Mouse (Mus musculus) kidney, postnatal 36 days (tissue): ENCODE measurements at regions not wholly inside any gene's neighbourhood (a gene's known extent, or its start where the extent isn't known, plus 50 kb on each side); places are given as distances from the start of the nearest gene placed in this dataset.

ENCODE experiments used
- DNase-seq, 2 experiments: peaks; one replicate each; pipeline ENCODE4 v3.0.0; 2021 to 2022; ENCODE audit warnings: mixed read lengths in 2 of 2

DNA sequence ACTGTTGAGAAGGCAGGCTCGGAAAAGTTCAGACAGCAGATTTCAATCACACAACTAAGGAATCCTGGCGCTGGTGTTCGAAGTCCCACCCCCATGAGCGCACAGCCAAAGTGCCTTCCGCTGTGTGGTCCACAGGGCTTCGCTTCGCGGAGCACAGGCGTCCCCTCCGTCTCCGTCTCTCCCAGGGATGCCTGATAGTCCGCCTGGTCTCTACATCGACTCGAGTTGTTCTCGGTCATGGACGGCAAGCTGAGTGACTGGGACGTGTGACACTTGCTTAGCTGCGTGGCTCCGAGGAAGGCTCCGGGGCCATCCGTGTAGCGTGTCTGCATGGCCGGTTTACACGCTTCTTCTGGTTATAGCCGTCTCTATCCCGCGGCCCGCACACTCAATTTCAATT is 224.0 kb downstream of the Gm26897 start:
- DNase-seq, result peak in 1 of 2 experiments; percentile 3

DNA sequence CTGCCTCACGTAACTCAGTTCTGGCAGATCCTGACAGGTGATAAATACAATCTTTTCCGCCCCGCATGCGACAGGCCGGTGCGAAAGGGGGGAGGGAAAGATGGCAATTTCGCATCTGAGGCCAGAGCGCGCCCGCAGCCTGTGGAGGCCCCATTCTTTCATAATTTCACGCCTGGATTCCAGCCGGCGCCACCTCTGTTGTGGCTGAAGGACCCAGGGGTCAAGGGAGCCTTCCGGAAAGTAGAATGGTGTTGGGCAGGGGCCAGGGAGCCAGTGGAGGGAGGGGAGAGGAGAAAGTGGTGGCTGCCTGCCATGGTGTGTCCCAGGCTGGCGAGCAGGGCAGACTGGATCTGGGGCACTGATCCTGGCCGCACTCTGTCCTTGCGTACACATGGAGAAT is 224.5 kb downstream of the Gm26897 start:
- peak; percentile 68 to 79 for DNase-seq

DNA sequence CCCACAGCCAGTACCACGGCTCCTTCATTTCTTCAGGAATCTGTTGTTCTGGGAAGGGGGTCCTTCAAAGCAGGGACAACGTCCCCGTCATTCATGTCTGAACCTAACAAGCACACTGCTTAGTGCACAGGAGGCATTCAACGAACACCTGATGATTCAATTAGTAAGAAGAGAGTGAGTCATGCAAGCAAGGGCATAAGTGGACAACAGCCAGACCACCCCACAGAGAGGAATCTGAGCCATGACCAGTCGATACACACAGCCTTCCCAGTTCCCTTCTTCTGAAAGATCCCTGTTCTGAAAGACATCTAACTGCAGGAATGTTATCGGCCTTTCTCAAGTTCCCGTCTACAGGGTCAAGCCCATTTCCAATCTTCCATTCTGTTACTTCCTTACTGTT is 231.6 kb downstream of the Gm26897 start:
- DNase-seq, result no peak

DNA sequence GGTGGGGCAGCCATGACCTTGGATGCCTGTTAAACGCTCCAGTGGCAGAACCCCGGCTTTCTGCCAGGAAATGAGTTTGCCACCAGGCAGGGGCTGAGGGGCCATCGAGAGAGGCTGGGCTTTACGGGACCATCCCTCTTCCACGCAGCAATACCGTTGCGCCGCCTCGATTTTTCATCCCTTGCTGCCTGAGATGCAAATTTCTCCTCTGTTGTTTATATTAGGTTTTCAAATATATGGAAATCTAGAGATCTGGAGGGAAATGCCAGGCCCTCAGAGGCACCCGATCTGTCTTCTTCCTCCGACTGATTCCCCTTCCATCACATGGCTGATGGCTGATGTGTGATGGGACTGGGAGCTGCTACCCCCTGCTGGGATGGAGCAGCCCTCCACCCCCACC is 234.4 kb downstream of the Gm26897 start:
- DNase-seq, result no peak

DNA sequence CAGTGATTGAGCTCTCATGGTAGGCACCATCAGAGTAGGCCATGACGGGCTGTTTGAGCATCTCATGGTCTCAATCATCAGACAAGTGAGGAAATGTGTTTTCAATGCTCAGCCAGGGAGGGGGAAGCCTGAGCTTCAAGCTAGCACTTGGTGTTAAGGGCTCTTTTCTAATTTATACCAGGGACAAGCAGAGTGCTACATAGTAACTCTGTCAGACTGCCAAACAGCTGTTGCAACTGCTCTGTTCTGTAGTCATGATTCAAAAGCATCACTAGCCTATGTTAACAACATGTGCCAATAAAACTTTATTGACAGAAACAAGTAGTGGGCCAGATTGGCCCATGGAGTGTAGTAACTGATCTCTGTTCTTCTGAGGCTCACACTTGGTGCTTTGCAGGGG is 235.0 kb downstream of the Gm26897 start:
- DNase-seq, result no peak

DNA sequence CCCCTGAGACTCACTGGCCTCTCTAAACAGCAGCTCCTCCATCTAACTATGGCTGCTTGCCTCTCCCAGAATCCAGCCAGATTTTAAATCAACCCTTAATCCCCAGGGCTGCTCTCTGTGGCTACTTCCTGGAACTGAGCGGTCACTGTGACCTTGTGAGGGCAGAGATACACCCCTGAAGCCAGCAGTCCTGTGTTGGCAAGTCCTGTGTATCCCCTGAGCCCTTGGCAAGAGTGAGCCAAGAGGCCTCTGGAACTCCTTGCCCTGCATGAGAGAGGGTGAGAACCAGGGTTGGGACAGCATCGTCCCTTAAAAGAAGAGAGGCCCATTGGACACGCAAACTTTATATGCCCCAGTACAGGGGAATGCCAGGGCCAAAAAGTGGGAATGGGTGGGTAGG is 237.5 kb downstream of the Gm26897 start:
- no peak for DNase-seq

DNA sequence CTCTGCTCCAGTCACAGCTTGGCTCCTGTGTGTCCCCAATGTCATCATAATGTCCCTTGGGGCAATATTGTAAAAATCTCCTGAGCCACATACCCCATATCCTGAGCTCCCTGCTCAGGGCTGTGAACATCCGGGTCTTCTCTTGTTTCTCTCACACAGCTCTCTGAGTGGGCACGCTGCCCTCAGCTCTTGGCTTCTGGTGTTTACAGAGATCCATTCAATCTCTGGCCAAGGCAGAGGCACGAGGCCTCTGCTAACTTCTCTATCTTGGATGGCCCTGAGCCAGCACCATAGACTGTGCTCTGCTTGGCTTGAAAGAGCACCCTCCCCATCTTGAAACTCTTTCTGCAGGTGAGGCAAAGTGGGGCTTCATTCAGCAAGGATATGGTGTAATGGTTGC is 238.2 kb downstream of the Gm26897 start:
- DNase-seq, result no peak

DNA sequence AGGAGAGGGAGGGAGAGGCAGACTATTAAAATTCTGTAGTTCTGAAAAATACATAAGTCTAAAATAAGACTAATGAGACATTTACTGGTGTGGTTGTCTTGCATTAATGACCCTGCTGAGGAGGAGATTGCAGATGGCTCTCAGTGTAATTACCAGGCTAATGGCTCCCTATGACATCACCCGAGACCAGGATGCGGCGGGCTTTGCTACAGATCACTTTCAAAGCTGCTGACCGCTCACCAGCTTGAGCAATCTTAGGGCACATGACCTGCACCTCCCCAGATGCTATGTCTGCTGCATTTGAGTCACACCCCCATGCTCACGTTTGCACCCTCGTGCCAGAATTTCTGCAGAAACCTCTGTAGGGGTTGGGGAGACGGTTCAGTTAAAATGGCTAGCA is 242.0 kb downstream of the Gm26897 start:
- no peak for DNase-seq

DNA sequence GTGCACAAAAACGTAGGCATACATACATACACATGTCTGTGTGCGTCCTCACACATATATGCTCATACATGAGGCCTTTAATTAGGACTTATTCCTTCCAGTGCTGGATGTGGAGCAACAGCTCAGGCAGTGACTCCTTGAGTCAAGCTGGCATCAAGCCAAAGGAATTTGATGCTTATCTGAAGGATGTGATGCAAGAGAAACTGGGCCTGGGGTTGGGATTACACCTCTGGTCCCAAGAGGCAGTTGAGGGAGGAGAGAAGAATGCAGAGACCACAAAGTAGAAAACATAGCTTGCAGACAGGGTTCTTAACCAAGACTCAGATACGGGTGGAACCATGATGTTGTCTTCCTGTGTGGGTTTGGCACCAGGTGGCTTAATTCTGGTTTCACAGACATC is 245.9 kb downstream of the Gm26897 start:
- no peak for DNase-seq

DNA sequence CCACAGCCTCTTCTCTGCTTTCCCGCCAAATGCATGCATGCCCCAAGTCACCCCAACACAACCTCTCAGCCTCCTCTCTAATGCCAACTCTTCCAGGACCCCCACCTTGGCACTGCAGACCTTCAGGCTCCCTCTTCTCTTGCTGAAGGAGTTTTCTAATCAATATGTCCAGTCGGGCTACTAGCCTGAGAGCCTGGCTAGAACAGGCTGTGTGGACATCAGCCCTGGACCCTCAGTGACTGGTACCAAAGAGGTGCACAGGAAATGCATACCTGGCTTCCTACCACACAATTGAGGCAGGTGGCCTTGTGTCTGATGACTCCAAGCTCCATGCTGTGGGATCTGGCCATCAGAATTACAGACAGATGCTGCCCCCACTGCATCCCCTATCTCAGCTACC is 248.4 kb downstream of the Gm26897 start:
- no peak for DNase-seq

DNA sequence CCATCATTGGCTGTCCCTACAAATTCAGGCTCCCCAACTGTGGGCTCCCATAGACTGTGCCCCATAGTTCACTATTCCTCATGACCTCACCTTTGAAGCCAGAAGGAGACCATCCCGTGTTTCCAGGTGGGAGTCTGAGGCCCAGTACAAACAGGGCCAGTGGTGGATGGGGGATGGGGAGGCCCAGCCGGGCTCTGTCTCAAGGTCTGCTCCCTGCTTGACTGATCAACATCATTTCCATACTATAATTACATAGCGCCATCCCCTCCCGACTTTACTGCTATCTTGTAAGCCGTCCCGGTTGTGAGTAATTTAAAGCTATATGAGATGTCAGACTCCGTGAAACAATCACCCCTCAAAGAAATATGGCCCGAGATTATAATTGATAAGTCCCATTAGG is 252.3 kb downstream of the Gm26897 start:
- DNase-seq, result no peak

DNA sequence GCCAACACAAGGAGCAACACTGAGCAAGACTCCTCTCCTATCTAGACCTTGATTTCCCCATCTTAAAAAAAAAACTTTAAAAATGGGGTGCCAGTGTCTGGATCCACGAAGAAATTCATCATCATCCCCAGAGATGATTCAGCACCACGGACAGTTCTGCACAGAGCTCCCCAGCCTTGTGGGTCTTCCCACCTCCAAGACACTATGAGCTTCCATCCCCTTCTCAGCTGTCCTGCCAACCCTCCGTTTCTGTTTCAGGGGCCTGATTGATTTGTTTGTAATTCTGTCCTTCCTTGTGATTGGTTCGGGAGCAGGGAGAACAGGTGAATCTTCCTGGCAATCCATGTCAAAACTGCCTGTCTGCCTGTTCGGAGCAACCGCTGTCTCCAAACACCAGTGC is 253.3 kb downstream of the Gm26897 start:
- peak in 1 of 2 experiments; percentile 10 for DNase-seq

DNA sequence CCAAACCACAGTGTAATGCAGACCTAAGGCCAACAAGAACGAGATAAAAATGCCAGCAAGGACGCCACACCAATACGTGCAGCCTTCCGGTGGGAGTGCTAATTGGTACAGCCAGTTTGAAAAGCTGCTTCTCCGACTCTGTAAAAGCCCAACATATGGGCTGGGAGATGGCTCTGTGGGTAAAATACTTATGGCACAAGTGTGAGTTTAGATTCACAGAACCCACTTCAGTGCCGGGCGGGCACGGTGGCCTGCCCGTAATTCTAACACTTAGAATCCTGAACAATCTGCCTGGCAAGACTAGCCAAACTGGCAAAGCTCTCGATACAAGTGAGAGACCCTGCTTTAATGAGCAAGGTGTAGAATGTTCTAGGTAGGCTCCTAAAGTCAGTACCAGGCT is 258.1 kb downstream of the Gm26897 start:
- no peak for DNase-seq

DNA sequence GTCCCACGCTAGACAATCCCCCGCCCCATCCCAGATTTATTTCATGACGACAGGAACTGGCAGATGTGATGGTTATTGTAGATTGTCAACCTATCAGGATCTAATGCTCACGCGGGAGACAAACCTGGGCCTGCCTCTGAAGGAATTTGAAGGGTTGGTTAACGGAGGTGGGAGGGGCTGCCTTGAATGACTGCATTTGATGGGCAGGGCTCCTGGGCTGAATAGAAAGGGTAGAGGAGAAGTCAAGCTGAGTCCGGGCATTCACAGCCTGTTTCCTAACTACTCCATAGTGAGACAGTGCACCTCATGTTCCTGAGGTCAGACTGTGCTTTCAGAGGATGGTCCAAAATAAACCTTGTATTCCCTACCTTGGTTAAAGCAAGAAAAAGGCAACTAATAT is 259.1 kb downstream of the Cryba4 start:
- no peak for DNase-seq

DNA sequence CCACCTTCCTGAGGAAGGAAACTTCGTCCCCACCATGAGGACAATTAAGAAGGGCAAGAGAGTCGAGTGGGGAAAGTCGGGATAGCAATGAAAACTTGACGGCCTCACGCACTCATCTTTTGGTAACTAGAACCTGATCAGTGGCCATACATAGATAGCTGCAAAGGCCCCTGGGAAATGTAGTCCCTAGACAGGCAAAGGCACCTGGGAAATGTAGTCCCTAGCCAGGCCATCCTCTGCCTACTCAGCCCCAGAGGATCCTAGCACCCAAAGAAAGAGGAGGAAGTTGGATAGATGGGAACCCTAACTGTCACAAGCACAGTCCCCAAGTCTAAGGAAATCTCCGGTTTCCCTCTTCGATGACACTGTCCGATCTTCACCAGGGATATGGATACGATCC is 258.4 kb downstream of the Cryba4 start:
- no peak for DNase-seq

DNA sequence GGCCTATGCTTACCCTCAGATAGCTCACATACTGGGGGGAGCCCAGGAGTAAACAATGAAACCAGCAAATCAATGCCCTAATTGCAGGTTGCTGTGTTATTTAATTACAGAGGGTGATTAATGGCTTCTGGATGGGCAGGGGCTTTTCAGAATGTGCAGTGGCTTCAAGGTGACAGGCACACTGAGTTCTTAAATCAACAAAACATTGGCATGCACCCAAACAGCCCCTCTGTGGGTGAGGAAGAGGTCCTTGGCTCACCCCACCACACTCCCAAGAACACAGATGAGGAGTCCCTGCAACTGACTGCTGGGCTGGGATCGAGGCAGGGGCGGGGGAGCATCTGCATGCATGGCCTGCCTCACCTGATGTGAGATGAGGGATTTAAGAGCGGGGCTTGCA is 255.5 kb downstream of the Cryba4 start:
- DNase-seq, result no peak

DNA sequence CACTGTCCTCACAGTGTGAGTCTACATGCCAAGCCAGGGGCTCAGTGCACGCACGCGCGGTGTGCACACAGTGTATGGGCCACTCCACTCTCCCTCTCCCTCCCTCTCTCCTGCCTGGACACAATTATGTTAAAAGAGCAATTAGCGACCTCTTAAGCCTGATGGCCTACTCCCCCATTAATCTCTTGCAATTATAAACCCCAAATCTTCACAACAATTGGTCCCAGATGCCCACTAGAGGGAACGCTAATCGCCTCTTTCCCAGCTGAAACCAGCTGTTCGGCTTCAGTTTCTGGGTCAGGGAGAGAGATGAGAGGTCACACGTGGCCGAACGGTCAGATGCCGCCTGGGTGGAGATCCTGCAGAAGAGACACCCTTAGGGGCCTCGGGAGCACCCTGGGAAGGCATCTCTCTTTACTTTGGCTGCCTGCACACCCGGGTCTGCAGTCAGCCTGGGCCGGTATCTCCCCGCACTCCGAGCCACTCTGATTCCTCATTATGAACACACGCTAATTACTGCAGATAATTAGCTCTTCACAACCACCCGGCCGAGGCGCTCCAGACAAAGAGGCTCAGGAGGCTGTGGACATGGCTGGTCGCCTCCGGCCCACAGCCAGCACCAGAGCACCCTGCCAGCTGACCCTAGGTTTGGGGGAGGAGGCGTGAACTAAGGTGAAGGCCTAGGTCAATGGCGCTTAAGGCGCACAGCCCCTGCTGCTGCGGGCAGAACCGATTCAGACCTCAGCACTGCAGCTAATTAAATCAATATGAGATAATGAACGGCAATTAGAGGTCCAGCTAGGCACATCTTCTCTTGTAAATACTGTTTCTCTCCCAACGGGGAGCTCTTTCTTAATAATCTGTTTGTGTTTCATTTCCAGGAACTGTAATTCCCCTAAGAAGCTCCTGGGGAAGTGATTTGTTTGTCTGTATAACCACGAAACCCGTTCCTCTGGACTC is 250.3 kb downstream of the Cryba4 start:
- DNase-seq, result peak in 1 of 2 experiments; percentile 17

DNA sequence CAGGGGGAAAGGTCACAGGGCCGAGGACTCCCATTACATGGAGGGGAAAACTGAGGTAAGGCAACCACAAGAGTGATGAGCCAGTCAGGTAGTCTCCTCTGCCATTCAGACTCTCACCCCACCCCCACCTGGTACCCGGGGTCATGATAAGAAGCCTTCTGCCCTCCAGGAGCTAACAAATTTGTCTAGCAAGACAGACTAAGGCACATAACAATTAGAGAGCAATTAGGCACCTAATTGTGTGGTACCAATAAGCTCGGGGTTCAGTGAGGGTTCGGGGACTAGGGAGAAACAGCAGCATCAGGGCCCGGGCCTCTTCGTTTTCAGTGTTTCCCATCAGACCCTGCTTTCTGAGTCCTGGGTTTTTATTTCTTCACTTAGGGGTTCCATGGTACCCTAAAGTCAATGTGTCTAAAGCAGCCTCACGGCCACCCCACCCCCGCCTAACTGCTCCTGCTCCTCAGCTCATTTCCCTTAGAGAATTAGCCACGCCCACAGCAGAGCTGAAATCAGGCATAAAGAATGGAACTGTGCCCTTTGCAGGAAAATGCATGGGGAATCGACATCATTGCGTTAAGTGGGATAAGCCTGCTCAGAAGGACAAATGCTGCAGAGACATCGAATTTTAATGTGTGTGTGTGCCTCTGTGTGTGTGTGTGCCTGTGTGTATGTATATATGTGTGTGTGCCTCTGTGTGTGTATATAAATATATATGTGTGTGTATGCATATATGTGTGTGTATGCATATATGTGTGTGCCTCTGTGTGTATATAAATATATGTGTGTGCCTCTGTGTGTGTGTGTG is 249.3 kb downstream of the Cryba4 start:
- no peak for DNase-seq

DNA sequence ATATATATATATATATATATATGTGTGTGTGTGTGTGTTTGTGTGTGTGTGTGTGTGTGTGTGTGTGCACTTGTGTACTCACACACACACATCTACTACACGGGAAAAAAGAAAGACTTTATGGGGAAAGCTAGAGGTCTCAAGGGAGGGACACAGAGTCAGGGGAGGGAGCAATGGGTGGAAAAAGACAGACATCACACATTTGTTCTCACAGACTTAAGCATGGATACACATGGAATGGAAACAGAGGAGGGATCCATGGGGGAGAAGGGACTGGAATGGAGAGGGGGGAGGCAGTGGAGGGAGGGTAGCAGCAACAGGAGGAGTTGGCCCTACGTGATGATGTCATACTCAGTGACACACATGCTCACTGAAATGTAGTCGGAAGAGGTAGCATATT is 248.3 kb downstream of the Cryba4 start:
- no peak for DNase-seq

DNA sequence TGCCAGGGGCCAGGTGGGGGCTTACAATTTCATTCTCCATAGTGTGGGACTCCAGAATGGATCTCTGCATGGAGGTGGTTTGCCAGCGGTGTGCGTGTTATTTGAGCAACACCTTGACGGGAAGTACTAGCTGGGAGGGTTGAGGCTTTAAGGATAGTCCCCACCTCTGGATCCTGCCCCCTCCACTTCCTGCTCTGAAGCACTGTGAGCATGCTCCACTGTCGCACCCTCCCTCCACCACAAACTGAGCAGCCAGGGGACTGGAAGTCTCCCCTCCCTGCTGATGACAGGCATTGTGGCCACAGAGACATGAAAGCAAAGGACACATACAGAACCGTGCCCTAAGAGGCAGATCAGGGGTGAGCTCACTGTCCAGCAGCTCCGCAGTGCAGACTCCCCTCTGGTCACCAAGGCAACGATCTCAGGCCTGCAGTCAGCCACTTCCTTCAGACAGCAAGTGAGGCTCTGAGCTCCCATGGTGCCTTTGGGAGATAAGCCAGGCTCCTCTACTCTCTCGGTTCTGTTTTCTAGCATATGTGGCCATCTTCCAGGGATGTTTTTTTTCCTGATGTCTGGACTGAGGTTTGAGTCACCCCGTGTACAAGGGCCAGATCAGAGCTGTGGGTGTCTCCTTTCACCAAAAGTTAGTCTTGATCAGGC is 239.7 kb downstream of the Cryba4 start:
- no peak for DNase-seq

DNA sequence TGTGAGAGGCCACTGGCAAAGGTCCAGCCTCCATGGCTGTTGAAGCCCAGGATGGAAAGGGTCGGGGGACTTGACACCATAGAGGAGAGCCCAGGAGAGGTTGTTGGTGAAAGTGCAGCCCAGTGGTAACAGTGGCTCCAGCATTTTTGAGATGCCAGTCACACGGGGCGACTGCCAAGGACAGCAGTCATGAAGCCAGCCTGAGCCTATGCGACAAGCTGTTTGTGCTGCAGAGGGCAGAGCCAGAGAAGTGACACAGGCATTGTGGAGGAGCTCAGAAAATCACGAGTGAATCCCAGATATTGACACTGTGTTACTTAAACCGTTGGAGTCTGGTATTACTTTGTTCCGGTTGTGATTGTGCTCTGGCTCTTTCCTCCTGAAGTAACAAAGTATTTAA is 233.4 kb downstream of the Cryba4 start:
- no peak for DNase-seq

DNA sequence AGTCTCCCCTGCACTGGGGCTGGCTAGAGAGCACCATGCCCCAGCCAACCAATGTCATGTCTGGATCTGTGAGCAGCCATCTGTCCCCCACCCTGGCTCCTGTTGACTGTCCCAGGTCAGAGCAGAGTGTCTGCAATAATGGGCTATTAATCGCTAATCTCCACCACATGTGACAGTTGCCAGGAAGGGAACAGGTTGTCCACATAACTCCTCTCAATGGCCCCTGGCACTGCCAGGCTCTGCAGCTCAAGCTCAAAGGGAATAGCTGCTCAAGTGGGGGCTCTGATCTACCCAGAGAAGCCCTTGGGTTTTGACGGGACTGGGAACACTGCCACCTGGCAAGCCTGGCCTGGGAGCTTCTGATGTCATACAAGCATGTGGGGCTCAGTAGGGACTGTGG is 231.4 kb downstream of the Cryba4 start:
- DNase-seq, result no peak

DNA sequence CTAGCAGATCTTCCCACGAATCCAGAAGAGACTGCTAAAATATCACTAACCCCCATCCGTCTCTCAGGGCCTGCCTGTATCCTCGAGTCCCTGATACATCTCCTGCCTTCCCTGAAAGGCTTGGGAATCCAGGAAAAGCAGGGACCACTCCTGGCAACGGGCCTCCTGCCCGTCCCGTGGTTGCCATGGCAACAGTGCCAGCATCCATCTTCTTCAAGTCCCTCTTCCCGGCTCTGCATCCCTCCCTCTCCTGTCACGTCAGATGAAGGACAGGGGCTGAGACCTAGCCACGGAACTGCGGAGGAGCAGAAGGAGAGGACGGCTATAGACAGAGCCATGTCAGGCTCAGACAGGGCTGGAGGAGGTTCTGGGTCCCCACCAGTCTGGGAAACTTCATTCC is 222.4 kb downstream of the Cryba4 start:
- DNase-seq, result no peak

DNA sequence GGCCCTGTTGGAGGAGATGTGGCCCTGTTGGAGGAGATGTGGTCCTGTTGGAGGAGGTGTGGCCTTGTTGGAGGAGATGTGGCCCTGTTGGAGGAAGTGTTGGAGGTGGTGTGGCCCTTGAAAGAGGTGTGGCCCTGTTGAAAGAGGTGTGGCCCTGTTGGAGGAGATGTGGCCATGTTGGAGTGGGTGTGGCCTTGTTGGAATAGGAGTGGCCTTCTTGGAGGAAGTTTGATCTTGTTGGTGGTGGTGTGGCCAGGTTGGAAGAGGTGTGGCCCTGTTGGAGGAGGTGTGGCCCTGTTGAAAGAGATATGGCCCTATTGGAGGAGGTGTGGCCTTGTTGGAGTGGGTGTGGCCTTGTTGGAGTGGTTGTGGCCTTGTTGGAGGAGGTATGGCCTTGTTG is 220.3 kb downstream of the Cryba4 start:
- DNase-seq, result no peak
